Mouse (Mus musculus) right cerebral cortex, adult 18-20 months (tissue): ENCODE results near the gene Tmtc1.

Experiments
- DNase-seq: peaks from one replicate; pipeline ENCODE4 v3.0.0; 2022; ENCODE audit warnings: mixed read lengths

The Tmtc1 gene

DNA sequence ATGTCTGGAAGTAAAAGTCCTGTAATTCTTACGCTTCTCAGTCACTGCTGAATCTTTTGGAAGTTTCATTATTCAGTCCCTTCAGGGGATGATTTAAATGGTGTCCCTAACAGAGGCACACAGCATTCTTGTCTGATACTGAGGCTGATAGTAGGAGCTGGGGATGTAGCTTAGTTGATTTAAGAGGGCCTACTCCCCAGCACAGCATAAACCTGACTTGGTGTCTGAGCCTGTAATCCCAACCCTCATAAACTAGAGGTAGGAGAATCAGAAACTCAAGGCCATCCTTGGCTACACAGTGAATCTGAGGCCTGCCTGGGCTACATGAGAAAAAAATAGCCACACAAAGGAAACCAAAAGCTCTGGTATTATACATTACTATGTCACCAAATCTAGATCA is 77.6 kb downstream of the Tmtc1 start:
- DNase-seq, result no peak

DNA sequence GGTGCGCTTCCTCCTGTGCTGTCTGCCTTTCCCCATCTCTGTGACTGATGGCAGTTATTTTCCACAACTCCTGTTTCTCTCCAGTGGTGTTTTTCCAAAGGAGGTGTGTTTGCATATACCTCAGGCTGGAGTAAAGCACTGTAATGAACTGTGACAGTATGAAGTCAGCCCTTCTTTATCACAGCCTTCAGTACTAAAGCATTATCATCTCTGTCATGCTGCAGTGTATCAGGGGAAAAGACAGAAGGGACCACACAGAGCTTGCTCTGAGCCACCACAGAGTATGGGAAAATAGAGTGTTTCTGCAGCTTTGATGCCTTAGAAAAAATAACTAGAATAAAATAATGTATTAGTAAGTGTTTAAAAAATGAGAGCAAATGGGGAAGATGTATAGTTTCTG is 81.0 kb downstream of the Tmtc1 start:
- no peak for DNase-seq

DNA sequence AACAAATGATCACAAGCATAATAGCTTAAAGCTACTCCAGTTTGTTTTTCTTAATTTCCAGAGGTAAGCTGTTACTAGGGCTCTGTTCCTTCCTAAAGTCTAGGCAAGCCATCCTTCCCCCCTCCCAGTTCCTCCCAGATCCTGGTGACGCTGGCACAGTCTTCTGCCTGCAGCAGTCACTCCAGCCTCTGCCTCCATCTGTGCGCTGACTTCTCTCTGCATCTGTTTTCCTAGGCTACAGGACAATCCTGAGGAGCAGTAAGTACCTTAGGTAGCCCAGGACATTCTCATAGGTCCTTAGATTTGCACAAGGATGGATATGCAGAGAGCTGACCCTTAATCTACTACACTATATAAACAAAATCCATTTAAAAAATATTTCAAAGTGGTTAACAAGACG is 81.7 kb downstream of the Tmtc1 start:
- peak; percentile 77 for DNase-seq

DNA sequence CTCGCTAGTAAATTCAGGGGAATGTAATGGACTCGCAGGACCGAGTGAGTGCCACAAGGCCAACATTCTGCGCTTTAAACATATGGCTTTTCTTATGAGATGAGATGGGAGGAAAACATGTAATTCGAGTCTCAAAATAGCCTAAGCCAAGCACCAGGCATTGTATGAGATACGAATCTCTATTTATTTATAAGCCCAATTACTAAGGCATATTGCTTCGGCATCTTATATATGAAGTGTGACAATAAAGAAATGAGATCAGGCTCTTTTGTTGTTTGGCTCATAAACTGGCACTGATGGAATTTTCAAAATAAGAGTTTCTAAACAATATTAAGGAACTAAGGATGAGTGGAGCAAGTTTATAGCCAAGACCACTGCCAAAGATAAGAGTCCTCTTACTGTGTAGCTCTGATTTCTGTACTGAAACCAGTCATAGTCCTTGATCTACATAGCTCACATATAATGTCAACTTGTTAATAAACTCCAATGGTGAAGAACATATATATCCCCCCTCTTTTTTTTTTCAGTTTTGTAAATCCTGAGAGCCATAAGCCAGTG is 84.8 kb downstream of the Tmtc1 start:
- no peak for DNase-seq

DNA sequence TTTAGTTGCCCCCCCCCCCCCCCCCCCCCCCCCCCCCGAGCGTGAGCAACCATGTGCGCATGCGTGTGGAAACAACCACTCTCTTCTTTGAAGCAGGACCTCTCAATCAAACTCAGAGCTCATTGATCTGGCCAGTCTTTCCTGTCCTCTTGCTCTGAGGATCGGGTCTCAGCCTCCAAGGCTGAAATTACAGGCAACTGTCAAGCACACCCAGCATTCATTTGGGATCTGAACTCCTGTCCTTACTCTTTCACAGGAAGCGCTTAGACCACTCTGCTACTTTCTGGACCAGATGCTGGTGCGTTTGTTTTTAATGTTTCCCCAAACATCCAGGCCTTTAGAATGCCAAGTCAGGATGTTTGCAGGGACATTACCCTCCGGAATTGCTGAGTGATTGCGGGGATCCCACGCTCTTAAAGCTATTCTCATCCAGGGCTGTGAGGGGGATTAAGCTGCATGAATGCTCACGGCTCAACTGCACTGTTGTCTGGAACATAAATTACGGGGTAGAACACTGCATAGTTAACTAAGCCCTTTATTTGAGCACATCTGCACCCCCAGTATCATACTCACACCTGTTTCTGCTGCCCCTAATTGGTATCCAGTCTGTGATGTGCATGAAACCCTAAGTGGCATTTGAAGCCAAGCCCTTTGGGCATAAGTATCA is 85.5 kb downstream of the Tmtc1 start:
- no peak for DNase-seq

DNA sequence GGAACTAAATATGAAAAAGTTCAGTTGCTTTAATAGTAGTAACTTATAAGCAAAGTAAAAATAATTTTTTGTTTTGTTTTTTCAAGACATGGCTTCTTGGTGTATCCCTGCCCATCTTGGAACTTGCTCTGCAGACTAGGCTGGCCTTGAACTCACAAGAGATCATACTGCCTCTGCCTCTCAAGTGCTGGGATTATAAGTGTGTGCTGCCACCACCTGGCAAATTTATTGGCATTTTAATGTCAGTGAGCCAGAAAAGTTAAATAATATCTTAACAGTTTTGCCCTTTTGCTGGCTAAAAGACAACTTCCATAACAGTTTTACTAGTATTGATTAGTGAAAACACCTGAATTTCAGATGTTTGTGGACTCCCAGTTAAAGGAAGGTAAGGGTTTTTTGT is 88.0 kb downstream of the Tmtc1 start:
- DNase-seq, result no peak

DNA sequence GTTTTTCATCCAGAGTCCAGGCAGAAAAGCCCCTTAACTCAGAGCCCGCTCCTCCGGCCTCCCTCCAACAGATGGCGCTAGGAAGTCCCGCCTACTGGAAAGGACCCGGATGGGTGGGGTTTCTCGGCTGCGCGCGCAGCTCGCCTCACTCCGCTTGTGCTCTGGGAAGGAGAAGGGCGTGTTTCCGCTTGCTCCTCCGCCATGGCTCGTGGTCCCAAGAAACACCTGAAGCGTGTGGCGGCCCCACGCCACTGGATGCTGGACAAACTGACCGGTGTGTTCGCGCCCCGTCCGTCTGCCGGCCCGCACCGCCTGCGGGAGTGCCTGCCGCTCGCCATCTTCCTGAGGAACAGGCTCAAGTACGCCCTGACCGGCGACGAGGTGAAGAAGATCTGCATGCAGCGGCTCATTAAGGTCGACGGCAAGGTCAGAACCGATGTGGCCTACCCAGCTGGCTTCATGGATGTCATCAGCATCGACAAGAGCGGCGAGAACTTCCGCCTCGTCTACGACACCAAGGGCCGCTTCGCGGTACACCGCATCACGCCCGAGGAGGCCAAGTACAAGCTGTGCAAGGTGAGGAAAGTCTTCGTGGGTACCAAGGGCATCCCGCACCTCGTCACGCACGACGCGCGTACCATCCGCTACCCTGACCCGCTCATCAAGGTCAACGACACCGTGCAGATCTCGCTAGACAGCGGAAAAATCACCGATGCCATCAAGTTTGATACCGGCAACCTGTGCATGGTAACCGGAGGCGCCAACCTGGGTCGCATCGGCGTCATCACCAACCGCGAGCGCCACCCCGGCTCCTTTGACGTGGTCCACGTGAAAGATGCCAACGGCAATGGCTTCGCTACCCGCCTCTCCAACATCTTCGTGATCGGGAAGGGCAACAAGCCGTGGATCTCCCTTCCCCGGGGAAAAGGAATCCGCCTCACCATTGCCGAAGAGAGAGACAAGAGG is 89.4 kb downstream of the Tmtc1 start:
- DNase-seq, result no peak

DNA sequence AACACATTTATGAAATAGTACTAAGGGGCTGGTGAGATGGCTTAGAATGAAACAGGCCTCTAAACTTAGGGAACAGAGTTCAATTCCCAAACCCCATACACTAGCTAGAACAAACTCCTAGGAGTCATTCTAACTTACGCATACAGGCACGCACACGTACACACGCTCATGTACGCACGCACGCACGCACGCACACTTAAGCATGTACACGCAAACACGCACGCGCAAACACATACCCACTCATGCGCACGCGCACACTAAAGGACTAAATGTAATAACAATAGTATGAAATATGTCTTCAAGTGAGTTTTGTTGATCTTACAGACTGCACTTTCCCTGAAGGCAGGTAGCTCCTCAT is 90.1 kb downstream of the Tmtc1 start:
- no peak for DNase-seq

DNA sequence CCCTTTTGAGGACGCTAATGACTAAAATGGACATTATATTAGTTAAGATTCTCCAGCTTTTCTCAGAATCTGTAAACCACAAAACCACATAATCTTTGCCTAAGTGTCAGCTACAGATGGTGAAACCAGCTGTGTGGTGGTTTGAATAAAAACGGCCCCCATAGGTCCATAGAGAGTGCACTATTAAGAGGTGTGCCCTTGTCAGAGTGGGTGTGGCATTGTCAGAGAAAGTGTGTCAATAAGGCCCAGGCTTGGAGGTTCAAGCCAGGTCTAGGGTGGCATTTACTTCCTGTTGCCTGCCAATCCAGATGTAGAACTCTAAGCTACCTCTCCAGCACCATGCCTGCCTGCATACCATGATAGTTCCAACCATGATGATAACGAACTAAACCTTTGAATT is 99.2 kb downstream of the Tmtc1 start:
- no peak for DNase-seq

DNA sequence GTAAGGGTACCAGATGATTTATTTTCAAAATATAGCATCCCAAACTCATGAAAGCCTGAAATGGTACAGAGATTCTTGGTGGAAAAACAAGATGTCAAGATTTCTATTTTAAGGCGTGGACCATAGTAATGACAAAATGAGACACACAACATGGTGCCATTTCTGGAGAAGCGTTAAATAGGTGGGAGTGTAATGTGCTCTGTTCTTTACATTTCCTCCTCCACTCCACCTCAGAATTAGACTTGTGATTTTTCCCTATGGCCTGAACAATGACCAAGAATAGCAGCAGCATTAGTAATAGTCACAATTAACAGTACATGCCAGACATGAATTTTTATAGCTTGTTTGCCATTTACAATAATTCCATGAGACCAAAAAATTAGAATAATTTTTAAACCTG is 102.0 kb downstream of the Tmtc1 start:
- DNase-seq, result no peak

DNA sequence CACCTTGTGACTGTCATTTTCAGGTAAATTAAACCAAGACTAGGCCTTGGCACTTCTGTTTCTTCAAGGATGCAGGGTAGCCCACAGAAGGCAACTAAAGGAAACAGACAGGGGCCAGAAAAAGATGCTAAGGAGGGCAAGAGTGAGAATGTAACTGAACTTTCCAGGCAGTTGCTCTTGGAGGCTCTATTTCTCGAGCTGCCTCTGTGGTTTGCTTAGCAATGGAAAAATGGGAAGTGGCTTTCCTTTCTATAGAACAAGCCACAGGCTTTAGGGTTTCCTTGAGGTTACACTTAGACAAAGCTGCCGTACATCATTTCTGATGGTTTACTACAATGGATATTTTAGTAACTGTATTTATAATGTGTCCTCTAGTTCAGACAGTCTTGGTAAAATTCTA is 102.4 kb downstream of the Tmtc1 start:
- no peak for DNase-seq

DNA sequence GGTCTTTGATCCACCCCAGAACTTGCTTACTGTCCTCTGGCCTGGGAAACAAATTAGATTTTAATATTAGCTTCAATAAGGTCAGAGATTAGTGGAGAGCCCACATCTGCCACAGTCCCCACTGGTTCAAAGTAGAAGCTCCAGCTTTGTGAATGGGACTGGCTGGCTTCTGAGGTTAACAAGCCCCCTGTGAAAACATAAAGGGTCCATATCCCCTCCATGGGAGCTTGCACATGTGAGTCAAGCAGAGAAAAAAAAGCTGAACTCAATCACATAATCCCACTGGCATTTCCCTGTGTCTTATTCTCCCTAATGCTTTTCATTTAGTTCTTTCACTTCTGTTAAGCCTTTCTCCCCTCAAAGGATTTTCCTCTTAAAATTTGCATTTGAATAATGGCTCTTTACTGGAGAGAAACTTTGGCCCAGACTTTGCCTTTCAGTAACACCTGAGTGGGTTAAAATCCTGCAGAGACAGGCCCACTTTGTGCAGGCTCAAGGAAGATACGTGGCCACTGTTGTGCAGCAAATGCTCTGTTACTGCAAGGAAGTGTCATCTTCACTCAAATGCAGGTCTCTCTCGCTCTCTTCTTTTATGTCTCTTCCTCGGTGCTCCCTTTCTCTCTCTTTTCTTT is 105.7 kb downstream of the Tmtc1 start:
- no peak for DNase-seq

DNA sequence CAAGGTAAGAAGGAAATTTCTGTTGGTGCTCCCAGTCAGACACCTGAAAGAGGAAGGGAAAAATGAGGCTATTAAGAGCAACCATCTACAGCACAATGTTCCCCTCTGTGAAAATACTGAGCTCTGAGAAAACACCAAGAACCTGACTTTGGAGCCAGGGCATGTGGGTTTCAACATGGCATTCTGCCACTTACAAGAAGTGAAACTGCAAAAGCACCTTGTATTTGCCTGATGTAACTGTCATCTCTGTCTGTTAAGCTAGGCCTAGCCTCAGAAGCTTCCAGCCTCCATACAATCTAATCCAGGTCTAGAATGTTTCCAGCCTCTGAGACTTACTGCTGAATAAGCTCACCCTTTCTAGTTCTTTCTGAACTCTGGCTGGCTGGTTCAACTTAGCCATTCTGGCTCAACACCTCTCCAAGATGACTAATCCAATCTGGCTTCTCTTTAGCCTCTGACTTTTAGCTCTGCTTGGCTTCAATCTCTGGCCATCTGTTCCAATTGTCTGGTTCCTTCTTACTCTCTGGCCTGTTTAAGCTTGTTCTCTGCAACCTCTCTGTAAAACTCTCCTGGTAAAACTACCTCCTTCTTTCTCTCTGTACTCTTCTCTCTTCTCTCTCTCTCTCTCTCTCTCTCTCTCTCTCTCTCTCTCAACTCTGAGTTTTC is 107.8 kb downstream of the Tmtc1 start:
- DNase-seq, result no peak

DNA sequence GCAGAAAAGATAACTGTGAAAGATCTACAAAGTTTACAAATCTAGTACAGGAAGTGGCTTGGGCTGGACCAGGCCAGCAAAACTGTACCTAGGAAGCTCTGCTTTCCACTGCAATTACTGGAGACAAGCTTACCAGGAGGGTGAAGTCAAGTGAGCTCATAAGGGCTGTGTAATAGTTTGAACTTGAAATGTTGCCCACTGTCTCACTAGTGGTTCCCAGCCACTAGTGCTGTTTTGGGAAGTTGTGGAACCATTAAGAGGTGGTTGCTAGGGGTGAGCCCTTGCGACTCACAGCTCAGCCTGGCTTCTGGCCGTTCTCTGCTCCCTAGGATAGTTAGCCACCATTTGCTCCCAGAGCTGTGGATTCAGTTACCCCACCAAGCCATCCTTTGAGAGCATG is 112.3 kb downstream of the Tmtc1 start:
- no peak for DNase-seq

DNA sequence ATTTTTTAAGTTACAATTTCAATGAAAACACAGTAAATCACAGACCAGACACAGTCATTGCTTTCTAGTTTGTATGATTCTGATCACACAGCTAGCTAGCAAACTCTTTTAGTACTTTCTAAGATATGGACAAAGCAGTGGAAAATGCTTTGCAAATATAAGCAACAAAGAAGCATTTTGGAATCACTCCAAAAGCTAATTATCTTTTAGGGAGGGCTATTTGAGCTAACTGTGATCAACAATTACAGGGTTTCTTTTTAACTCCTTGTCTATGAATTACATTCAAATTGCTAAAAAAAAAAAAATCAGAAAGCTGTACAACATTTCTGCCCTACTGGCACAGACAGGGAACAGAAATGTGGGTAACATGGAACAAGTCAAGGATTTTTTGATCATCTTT is 114.2 kb downstream of the Tmtc1 start:
- DNase-seq, result no peak

DNA sequence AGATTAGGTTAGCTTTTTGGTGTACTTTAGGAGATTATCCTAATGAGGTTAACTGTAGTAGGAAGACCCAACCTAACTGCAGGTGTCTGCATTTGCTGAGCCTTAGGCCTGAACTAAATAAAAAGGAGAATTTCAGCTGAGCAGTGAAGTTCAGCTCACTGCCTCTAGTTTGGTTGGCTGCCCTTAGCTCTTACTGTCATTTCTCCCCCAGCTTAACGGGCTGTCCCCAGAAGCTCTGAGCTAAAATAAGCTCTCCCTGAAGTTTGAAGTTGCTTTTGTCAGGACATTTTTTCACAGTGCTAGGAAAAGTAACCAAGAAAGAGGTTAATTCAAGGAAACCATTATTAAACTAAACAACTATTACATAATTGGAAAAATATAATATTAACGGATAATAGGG is 115.3 kb downstream of the Tmtc1 start:
- DNase-seq, result no peak

DNA sequence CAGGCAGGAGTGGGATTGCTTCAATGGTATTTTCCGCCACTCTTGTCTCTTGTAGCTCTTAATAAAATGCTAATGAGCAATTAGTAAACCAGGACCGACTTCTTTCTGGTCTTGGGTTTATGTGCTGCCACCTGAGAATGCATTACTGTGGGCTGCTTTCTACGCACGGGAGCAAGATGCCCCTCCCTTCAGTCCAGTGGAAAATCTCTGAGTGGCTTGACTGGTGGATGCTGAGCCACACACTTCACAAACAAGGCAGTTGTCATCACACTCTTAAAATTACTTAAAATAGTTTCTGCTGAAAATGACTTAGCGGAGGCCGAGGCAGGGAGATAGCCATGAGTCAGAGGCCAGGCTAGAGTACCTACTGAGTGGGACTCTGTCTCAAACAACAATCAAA is 116.1 kb downstream of the Tmtc1 start:
- no peak for DNase-seq

DNA sequence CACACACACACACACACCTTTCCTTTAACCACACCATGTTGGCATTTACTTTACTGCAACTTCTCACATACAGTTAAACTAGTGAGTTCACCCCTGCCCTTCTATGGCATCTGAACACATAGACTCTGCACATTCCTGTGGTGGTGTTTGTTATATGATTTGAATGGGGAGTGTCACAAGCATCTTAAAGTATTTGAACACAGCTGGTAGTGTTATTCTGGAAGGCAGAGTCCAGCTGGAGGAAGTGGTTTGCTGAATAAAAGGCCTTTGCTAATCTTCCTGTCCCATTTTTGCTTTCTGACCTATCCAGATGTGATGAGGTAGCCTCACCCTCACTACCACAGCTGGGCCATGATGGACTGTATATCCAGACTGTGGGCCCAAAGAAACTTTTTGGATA is 125.5 kb downstream of the Tmtc1 start:
- no peak for DNase-seq

DNA sequence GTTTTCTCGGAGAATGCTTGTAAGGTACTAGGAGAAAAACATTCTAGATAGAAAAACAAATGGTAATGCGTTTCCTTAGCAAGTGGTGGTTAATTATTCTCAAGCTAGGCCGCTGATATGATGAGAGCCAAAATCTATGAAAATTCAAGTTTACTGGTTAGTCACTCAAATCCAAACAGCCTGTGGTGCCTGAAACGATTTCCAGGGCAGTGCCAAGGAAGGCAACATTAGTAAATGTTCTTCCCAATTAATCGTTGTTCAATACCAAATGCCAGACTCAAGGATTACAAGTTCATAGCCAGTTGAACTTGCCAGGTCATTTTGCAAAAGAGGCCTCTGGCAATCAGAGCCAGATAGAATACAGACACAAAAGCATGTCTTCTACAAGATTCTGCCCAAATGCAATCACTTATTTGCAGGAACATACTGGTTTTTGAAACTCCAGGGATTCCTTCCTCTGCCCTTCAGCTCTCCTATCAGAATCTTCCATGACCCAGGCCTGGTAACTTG is 128.6 kb downstream of the Tmtc1 start:
- no peak for DNase-seq

DNA sequence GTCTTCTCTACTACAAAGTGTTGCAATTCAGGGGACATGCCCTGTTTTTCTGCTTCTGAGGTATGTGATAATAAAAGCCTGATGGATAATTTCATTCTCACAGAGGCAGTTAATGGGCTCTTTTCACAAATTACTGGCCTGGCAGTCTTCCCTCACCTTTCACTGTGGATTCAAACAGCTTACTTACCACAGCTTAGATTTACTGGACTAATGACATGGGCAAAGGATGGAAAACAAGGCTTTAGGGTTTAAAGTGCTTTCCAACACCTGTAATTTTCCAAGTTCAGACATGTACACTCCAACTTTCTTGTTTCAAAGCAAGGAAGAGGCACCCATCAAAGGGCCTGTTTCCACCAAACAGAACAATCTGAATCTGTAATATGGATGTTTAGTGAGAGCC is 129.1 kb downstream of the Tmtc1 start:
- no peak for DNase-seq

DNA sequence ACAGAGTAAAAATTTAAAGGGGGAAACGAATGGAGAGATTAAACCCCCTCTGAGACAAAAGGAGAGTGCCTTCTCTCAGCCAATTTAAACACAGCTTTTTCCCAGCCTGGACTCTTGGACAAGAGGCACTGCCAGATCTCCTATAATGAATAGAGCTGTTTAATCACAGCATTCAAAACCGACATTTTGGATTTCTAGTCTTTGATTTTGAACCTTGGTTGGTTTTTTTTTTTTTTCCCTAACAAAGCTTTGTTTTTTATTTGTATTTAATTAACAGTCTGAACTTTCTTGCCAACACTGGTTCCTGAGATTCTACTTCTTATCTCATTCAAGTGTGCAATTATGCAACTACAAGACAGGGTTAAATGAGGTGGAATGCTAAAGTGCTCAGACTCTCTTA is 133.2 kb downstream of the Tmtc1 start:
- no peak for DNase-seq

DNA sequence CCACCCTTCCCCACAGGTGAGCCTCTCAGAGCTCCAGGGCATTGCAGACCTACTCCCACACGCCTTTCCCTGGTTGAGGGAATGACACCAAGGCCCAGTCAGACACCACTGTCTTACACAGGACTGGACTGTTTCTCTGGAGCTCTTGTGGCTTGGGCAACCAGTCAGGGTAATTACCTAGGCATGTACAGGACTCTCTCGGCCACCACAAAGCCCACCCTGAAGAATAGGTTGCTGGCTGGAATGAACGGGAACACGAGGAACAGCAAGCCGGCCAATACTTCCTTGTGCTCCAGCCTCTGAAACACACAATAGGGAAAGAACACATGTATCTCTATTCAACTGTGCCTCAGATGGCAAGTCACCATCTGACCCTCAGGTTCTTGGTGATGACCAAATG is 138.4 kb downstream of the Tmtc1 start:
- no peak for DNase-seq

DNA sequence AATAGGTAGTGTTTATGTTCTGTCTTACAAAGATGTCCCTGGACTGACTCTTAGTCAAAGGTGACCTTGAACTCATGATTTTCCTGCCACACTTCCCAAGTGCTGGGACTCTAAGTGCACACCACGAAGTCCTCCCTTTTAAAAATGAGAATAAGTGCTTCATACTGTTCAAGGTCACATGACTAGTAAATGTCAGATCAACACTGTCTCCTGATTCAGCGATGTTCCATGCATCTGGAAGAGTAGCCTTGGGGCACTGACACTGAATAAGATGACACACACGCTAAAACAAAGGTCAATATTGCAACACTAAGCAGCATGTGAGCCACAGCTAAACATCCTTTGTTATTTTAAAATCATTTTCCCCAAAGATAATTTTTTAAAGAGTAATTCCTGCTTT is 139.0 kb downstream of the Tmtc1 start:
- DNase-seq, result no peak
